Mouse (Mus musculus) heart, adult 9 months (tissue): ENCODE data around the gene Pdpn.

ENCODE experiments used
- DNase-seq, 2 experiments: peaks; one replicate each; pipeline ENCODE4 v3.0.0; 2022; ENCODE audit warnings: low spot score in 2 of 2

Gene Pdpn

DNA sequence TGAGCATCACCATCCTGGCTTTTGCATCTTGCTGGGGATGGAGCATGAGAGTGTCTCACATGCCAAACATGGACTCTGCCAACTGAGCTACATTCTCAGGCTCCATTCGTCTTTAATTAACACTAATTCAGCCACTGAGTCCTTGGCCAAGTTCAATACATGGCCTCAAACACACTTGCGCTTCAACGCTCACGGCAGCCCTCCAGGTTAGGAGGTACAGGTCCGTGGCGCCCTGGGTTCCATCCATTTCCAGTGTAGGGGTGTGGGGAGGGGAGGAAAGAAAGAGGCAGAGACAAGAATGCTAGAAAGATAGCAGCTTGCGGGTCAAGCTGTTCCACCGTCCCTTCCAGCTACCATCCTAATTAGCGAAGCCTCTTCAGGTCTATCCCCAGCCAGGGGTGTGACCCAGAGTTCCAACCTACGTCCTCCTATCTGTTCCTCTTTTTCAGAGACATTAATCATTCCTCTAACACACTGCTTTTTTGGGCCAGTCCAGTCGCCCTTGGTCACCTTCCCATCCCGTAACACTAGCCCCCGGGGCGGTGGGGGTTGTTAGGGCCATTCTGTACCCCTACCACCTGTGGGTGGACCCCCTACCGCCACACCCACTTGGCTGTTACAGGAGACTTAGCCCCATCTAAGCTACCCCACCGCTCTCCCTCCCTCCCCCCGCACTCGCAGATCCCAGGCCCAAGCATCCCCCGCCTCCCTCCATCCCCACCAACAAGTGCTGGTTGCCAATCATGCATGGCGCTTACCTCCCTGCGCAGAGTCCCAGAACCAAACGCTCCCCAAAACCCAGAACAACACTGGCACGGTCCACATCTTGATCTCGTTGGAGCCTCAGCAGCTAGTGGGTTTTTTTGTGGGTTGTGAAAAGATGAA lies 691 bp downstream of the Pdpn start:
- DNase-seq = no peak

DNA sequence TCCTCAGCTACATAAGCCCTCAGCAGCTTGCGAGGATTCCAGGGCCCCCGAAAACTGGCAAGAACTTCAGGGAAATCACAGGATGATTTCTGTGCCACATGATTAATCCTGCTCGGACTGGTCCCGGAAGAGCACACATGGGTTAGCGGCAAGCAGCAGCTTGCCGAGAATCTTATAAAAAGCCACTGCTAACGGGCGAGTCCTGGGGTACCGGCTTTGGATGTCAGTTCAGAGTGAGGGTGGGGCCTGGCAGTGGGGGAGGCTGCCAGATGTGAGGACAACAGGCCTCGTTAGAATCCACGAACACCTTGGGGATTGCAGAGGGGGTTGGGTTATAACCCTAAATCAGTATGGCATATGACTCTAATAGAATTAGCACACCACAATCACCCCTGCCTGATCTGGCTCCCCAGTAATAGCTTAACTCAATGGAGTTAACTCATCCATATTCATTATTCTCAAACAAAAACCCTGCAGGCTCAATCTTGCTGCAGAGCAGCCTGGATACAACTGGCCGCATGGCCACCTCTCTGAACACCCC lies 2.3 kb downstream of the Pdpn start:
- no peak for DNase-seq

DNA sequence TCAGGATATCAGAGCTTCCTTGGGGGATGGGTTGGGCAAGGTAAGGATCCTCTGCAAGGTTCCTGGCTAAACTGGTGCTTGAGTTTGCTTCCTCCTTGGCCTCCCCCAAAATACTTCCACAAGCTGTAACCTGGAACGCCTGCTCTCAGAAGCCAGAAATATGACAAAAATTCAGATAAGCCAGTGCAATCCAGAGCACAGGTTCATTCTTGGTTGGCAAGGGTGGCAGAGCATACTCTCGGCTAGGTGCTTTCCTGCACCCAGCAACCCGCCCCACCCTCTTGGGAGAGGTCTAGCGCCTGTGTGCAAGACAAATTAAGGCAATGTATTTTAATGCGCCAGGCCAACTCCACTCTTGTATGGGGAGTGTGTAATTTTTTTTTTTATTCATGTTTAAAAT lies 3.2 kb downstream of the Pdpn start:
- no peak for DNase-seq

- DNase-seq = no peak
Measured at GRCm38 (mm10) chr4:143294324-143294723, 5.0 kb downstream of the Pdpn start.

DNA sequence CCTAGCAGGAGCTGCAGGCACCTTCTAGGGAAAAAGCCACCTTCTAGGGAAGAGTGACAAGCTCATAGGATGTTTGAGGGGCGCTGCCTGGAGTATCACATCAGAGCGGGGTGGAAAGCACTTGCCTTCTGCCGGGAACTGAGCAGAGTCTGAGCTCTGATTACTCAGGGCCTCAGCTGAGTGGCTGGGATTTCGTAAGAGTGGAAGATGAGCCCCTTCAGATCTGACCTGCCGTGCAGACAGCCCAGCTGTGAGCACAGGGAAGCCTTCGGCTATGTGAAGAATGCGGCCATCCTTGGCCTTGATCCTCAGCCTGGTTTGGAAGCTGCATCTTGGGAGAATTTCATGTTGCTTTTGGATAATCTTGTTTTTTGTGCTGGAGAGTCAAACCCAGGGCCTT lies 10.5 kb downstream of the Pdpn start:
- peak in 1 of 2 experiments; percentile 30 for DNase-seq

- no peak for DNase-seq
Measured at GRCm38 (mm10) chr4:143288473-143288872, 10.9 kb downstream of the Pdpn start.

- DNase-seq = no peak
Measured at GRCm38 (mm10) chr4:143287065-143287464, 12.3 kb downstream of the Pdpn start.

- peak in 1 of 2 experiments; percentile 43 for DNase-seq
Measured at GRCm38 (mm10) chr4:143280166-143280565, 19.2 kb downstream of the Pdpn start.

GRCm38 (mm10) chr4:143279661-143280060 lies 19.7 kb downstream of the Pdpn start:
- peak; percentile 35 to 40 for DNase-seq

DNA sequence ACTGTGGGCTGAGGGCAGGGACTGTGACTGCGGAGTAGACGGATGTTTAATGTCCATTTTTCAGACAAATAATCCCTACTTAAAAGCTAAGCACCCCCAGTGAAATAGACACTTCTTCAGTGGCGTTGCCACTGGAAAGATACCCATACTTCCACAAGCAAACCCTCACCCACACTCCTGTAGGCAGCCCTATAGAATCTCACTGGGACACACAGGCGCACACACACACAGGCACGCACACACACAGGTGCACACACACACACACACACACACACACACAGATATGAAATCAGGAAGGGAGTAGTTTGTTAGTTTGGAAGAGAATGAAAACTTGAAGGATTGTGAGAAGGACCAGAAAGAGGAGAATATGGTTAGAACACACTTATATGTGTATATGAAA lies 20.3 kb downstream of the Pdpn start:
- DNase-seq = no peak

GRCm38 (mm10) chr4:143278429-143278871 lies 20.9 kb downstream of the Pdpn start:
- peak; percentile 71 to 80 for DNase-seq

DNA sequence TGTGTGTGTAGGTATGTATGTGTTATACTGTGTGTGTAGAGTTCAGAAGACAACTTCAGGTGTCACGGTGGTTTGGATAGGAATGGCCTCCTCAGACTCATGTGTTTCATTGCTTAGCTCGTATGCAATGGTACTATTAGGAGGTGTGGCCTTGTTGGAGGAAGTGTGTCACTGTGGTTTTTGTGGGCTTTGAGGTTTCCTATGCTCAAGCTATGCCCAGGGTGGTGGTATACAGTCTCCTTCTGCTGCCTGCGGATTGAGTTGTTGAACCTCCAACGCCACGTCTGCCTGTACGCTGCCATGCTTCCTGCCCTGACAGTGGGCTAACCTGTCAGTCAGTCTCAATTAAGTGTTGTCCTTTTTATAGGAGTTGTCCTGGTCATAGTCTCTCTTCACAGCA lies 22.0 kb downstream of the Pdpn start:
- DNase-seq = no peak

DNA sequence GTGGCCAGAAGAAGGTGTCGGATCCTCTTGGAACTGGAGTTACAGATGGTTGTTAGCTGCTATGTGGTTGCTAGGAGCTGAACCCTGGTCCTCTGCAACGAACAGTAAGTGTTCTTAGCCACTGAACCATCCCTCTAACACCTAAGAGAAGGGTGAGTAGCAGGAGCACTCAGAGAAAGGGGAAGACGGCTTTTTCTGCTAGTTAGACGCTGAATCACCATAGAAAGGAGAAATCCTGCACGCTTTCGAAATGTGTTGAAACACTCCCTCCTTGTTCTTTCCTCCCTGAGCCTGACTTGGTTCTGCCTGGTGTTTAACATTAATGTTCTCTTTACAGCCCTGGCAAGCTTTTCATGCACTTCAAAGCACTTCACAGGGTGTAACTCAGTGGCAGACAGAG lies 27.8 kb downstream of the Pdpn start:
- no peak for DNase-seq

DNA sequence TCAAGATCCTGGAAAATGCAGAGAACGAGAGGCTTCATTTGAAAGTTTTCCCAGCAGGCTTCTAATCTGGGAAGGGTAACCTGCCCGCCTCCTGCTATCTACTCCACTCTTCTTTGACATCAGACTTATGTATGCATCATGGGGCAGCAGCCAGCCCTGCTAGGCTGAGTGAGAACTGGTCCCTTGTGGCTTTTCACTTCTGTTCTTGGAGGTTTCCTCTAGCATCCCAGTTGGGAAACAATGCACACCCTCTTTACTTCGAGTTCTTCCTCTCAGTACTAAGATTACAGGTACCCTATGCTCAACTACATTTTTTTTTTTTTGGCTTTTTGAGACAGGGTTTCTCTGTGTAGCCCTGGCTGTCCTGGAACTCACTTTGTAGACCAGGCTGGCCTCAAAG lies 28.5 kb downstream of the Pdpn start:
- DNase-seq = no peak

- DNase-seq = no peak
Measured at GRCm38 (mm10) chr4:143262696-143263095, 36.7 kb downstream of the Pdpn start.

DNA sequence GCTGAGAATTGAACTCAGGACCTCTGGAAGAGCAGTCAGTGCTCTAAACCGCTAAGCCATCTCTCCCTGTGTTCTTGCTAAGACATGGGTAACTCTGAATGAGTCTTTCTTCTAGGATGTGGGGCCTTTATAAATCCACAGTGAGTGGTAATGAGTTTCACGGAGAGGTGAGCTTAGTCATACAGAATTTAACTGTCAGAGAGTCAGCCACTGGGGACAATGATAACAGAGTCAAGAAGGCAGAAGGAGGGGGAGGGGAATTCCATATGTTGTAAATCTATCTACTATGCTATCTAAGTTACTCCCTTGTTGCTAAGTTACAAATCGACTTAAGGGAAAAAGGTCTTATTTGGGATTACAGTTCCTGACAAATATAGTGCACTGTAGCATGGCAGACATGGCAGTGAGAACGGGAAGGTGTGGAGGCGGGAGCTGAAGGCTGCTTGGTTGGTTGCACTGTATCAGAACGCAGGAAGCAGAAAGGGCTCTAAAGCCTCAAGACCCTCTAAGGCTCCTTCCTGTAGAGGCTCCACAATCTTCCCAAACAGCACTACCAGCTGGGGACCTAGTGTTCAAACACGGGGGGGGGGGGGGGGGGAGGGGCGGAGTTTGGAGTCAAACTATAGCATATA lies 39.5 kb downstream of the Pdpn start:
- DNase-seq = no peak

DNA sequence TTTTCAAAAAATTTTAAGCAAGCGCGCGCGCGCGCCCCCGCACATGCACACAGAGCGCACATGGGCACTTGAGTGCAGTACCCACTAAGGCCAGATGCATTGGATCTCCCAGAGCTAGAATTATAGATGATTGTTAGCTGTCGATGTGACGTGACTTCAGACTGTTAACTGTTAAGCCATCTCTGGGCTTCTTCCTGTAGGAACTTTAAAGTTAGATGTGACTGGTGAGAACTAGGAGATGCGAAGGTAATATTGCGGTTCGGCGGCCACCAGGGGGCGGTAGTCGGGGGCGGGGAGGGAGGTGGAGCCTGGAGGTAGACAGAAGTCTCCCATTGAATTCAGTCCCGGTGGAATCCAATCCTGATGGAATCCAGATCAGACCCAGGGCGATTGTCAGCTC lies 40.8 kb downstream of the Pdpn start:
- no peak for DNase-seq

GRCm38 (mm10) chr4:143257971-143258370 lies 41.4 kb downstream of the Pdpn start:
- DNase-seq = no peak

DNA sequence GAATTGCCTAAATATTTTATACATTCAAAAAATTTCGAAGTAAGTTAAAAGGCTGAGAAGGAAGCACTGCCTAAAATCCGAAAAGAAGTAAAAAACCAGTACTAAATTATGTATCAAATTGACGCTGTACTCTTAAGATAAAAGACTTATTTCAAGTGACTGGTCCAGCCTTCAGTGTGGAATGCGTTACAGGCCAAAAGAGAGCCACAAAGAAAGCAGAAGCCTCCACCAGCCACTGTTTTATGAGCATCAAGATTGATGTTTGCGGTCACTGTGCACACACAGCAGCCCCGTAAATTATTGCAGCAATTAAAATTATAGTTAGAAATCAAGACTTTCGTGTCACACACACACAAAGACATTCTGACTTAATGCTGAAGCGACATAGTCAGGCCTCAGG lies 43.8 kb downstream of the Pdpn start:
- no peak for DNase-seq

DNA sequence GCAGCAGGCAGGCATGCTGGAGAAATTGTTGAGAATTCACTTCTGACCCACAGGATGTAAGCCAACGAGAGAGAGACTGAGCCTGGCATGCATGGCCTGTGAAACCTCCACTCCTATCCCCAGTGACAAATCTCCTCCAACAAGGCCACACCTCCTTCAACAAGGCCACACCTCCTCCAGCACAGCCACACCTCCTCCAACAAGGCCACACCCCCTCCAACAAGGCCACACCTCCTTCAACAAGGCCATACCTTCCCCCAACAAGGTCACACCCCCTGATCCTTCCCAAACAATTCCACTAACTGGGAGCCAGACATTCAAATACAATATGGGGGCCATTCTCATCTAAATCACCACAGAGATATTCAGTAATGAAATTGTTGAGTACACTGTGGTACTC lies 46.0 kb downstream of the Pdpn start:
- DNase-seq = no peak

GRCm38 (mm10) chr4:143248050-143248449 lies 51.3 kb downstream of the Pdpn start:
- no peak for DNase-seq

DNA sequence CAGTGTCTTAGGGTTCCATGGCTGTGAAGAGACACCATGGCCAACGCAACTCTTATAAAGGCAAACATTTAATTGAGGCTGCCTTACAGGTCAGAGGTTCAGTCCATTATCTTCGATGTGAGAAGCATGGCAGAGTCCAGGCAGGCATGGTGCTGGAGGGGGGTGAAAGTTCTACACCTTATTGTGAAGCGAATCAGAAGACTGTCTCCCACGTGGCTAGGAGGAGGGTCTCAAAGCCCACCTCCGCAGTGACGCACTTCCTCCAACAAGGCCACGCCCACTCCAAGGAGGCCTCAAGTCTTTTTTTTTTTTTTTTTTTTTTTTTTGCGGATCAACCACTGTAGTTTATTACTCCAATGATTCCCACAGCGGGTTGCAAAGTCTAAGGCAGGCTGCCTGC lies 58.1 kb downstream of the Pdpn start:
- no peak for DNase-seq

- DNase-seq = no peak
Measured at GRCm38 (mm10) chr4:143239615-143240201, 59.7 kb downstream of the Pdpn start.
